8 mouse cellular contexts compared by ENCODE assay signal in genomic region chr10:91171041-91171440, GRCm38 (mm10). TPM values are rescaled to one million over a fixed set of nuclear protein-coding genes. Genes with fewer than 3 reads are reported as not detected.
DNase-seq lines count a peak whose midpoint lies in the region; ATAC-seq lines count a peak whose summit lies in the region.

No protein-coding gene starts in this region.

- peak; percentile 61 for DNase-seq in embryo, embryonic 10 days (ENCODE audit: low spot score)
- DNase-seq in embryo, embryonic 11 days = no peak
- DNase-seq in ovary, adult 18-20 months (ENCODE audit: low spot score) = peak; percentile 7
- no peak for DNase-seq in ovary, postnatal 10 days (ENCODE audit: low spot score)
- no peak for DNase-seq in forebrain, embryonic 11.5 days (ENCODE audit: low spot score)
- no peak for DNase-seq in right cerebral cortex, postnatal 25 days

- peak overlapping the region; percentile 100 for H3K27ac ChIP-seq in forebrain, embryonic 11.5 days (ENCODE audit: low read depth, low read length)
- peak overlapping the region; percentile 100 for H3K27ac ChIP-seq in limb, embryonic 12.5 days
- H3K27ac ChIP-seq in neural tube, embryonic 12.5 days = peak overlapping the region; percentile 99

- H3K4me2 ChIP-seq in forebrain, embryonic 11.5 days (ENCODE audit: low read depth, low read length, severe bottlenecking) = peak overlapping the region; percentile 88
- H3K4me2 ChIP-seq in limb, embryonic 12.5 days = peak overlapping the region; percentile 43
- peak overlapping the region; percentile 74 for H3K4me2 ChIP-seq in neural tube, embryonic 12.5 days (replicated peaks)

- no peaks in the 10 kb centered on the region for H3K36me3 ChIP-seq in forebrain, embryonic 11.5 days (ENCODE audit: control insufficient read depth, insufficient read depth, low read length)
- H3K36me3 ChIP-seq in limb, embryonic 12.5 days = peaks cover 12% of the 10 kb centered on the region
- H3K36me3 ChIP-seq in neural tube, embryonic 12.5 days = no peaks in the 10 kb centered on the region

- peak overlapping the region; percentile 100 for H3K9ac ChIP-seq in forebrain, embryonic 11.5 days (ENCODE audit: low read length)
- H3K9ac ChIP-seq in limb, embryonic 12.5 days (replicated peaks) = peak overlapping the region; percentile 100
- H3K9ac ChIP-seq in neural tube, embryonic 12.5 days = peak overlapping the region; percentile 99

- no peaks in the 10 kb centered on the region for H3K9me3 ChIP-seq in forebrain, embryonic 11.5 days (ENCODE audit: control insufficient read depth, low read length)
- peaks cover 3% of the 10 kb centered on the region; the same call in 1 of the 2 replicates for H3K9me3 ChIP-seq in limb, embryonic 12.5 days
- H3K9me3 ChIP-seq in neural tube, embryonic 12.5 days = no peaks in the 10 kb centered on the region

- peaks cover 3% of the 10 kb centered on the region; the same call in 1 of the 2 replicates for H3K4me1 ChIP-seq in forebrain, embryonic 11.5 days (replicated peaks; ENCODE audit: control insufficient read depth, insufficient read depth, low read length)
- peaks cover 27% of the 10 kb centered on the region for H3K4me1 ChIP-seq in limb, embryonic 12.5 days (replicated peaks)
- peaks cover 27% of the 10 kb centered on the region for H3K4me1 ChIP-seq in neural tube, embryonic 12.5 days

- under 1% methylated on average over 52 of the region's 59 CpGs for WGBS in forebrain, embryonic 11.5 days
- WGBS in limb, embryonic 12.5 days = under 1% methylated on average over 58 of the region's 59 CpGs
- under 1% methylated on average over 57 of the region's 59 CpGs for WGBS in neural tube, embryonic 12.5 days

- peak overlapping the region; percentile 98 for H3K4me3 ChIP-seq in forebrain, embryonic 11.5 days (ENCODE audit: low read depth, low read length)
- peak overlapping the region; percentile 96 for H3K4me3 ChIP-seq in limb, embryonic 12.5 days (replicated peaks)
- H3K4me3 ChIP-seq in neural tube, embryonic 12.5 days = peak overlapping the region; percentile 97

- no peaks in the 10 kb centered on the region for H3K27me3 ChIP-seq in forebrain, embryonic 11.5 days (ENCODE audit: control insufficient read depth, insufficient read depth, low read length)
- no peaks in the 10 kb centered on the region for H3K27me3 ChIP-seq in limb, embryonic 12.5 days
- no peaks in the 10 kb centered on the region for H3K27me3 ChIP-seq in neural tube, embryonic 12.5 days (replicated peaks)

- peak; percentile 57 for ATAC-seq in forebrain, embryonic 11.5 days (replicated peaks; ENCODE audit: low FRiP score)
- peak; percentile 52 for ATAC-seq in limb, embryonic 12.5 days (ENCODE audit: insufficient number of reproducible peaks, insufficient read depth, low FRiP score, low TSS enrichment, low read depth)
- peak; percentile 59 for ATAC-seq in neural tube, embryonic 12.5 days (ENCODE audit: low FRiP score, low read depth)

RNA-seq across cellular contexts. Expression of gene Tmpo, which starts 10.1 kb away (rescaled TPM):
- 433 and 456 TPM in 2 replicates for polyA plus RNA-seq in forebrain, embryonic 11.5 days (2014; fragmentation: Nextera tagmentation; extraction: Ambion mirVana)
- polyA plus RNA-seq in limb, embryonic 12.5 days (2016; fragmentation: Nextera tagmentation; extraction: Ambion mirVana) = 436 and 444 TPM in 2 replicates
- polyA plus RNA-seq in neural tube, embryonic 12.5 days (2016; fragmentation: Nextera tagmentation; extraction: Ambion mirVana) = 269 and 292 TPM in 2 replicates

RNA-seq across cellular contexts. Expression of gene Slc25a3, which starts 47.2 kb away (rescaled TPM):
- polyA plus RNA-seq in forebrain, embryonic 11.5 days (2014; fragmentation: Nextera tagmentation; extraction: Ambion mirVana) = 399 and 404 TPM in 2 replicates
- polyA plus RNA-seq in limb, embryonic 12.5 days (2016; fragmentation: Nextera tagmentation; extraction: Ambion mirVana) = 393 and 402 TPM in 2 replicates
- polyA plus RNA-seq in neural tube, embryonic 12.5 days (2016; fragmentation: Nextera tagmentation; extraction: Ambion mirVana) = 415 and 417 TPM in 2 replicates

Comparison
In these comparisons a context has a peak if more than half of its experiments do, and no peak if none do; other contexts are left out.
1. DNase-seq: peak in embryo, embryonic 10 days (single experiment) and ovary, adult 18-20 months (single experiment); none in embryo, embryonic 11 days (single experiment), ovary, postnatal 10 days (single experiment), forebrain, embryonic 11.5 days (single experiment) and right cerebral cortex, postnatal 25 days (single experiment).
2. Peak in every context shown above with its lines, with median percentiles within 50 percentile points of each other: ATAC-seq, H3K27ac ChIP-seq, H3K4me2 ChIP-seq, H3K4me3 ChIP-seq and H3K9ac ChIP-seq.